Mouse (Mus musculus): ENCODE measurements around the gene P2rx5.

The P2rx5 gene

DNA sequence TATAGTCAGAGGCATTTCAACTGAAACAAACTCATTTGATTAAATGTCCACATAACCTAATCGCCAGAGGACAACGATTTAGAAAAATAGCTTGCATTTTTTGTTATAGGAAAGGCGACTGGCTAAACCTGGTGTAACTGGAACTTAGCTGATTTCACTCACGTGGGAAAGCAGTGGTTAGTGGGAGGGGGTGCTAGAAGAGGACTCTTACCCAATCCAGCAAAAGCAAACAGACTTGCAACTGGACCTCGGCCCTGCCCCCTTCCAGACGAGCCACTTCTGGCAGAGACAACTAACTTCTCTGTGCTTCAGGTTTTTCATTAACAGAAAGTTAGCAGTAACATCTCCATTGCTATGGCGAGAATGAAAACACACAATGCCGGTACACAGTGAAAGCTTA is 15.4 kb downstream of the P2rx5 start:
- peak; percentile 58 for DNase-seq (ENCODE audit: low read depth, low spot score)

- DNase-seq (ENCODE audit: low read depth, low spot score): peak; percentile 25
Measured at GRCm38 (mm10) chr11:73176186-73176585, 16.0 kb downstream of the P2rx5 start.

DNA sequence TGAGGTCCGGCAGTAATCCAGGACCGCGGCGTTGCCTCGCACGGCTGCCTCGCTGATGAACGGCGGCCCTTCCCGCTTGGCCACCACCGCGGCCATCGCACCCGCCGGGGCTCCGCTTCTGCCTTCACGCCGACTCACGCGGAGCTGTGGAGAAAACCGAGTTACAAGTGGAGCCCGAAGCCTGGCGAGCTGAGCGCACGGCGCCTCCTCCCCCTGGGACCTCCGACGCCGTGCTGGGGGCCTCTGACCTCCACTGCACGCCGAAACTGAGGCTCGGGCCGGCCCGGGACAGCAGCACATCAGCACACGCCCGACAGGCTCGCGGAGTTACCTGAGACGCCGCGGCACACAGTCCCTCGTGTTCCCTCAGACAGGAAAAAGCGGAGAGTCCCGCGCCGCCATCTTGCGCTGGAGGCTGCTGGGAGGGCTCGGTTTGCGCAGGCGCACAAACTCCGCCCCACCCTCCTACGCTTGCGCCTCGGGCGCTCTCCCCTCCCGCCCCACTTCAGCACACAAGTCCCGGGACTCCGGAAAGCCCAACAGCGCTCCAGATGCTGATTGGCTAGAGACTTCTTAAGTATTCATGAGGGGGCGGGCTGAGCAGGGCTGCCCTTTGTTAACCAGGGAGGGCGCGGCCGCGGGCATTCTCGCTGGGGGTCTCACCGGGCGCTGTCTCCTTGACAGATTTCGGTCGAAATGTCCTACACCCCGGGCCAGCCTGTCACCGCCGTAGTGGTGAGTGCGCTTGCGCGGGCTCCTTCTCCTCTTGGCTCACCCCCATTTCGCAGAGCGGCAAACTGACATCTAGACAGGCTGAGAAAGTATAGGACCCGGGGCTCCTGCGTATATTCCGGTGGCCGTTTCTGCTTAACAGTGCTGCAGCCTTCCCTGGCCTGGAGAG is 16.6 kb downstream of the P2rx5 start, which contains the start of the genes Emc6 and Tax1bp3:
Emc6 (minus strand) TSS at position 430 of the 901 bp plus-strand sequence.
Tax1bp3 (plus strand) TSS at position 476 of the 901 bp plus-strand sequence.
- DNase-seq (ENCODE audit: low read depth, low spot score): peak; percentile 98

DNA sequence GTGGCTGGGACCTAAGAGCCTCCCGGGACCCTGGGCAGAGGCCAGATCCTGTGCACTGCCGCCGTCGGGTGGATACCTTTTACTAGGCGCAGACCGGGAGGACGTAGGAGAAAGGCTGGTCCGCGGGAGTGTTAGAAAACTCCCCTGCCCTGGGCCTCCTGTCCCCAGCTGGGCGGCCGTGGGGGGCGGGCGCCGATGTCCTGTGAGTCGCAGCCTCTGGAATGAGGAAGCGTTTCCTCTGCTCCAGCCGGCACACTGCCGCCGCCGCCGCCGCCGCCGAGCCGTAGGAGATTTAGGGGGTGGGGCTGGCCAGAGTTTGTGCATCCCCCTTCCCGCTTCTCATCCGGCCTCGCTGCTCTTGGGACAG is 17.3 kb downstream of the P2rx5 start:
- DNase-seq (ENCODE audit: low read depth, low spot score): peak; percentile 90

DNA sequence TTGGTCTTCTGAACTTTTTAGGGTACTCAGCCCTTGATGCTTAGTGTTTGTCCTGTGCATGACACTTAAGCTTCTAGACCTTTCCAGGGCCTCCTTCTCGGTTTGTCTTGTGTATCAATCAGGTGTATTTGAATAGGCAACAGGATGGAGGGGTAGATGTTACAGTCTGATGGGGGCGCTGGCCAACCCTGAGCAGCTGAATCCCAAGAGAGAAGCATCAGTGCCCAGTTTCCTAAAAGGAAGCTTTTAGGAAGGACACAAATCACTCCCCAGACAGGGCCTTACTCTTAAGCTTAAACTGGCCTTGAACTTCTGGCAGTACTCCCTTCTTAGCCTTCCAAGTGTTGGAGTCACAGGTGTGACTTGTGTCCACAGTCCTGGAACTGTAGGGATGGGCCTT is 17.7 kb downstream of the P2rx5 start:
- DNase-seq (ENCODE audit: low read depth, low spot score): peak; percentile 52

- DNase-seq (ENCODE audit: low read depth, low spot score): no peak
Measured at GRCm38 (mm10) chr11:73185872-73186615, 25.8 kb downstream of the P2rx5 start.

DNA sequence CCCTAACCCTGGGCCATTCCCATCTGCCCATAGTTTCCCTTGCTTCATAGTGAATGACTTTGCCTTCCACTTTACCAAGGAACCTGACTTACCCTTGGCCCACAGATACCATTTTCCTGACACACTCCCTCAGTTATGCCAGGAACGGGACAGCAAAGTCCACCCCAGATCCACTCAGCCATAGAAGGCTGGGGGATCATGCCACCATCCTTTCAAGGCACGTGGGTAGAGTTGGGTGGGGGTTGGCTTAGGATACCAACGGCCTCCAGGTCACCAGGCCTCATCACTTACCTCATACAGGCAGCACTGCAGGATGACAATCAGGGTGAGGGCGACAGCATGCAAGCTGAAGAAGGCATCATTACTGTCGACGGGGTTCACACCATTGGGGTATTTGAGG is 27.0 kb downstream of the P2rx5 start:
- no peak for DNase-seq (ENCODE audit: low read depth, low spot score)

- peak; percentile 88 for DNase-seq (ENCODE audit: low read depth, low spot score)
Measured at GRCm38 (mm10) chr11:73193047-73193446, 32.8 kb downstream of the P2rx5 start.

DNA sequence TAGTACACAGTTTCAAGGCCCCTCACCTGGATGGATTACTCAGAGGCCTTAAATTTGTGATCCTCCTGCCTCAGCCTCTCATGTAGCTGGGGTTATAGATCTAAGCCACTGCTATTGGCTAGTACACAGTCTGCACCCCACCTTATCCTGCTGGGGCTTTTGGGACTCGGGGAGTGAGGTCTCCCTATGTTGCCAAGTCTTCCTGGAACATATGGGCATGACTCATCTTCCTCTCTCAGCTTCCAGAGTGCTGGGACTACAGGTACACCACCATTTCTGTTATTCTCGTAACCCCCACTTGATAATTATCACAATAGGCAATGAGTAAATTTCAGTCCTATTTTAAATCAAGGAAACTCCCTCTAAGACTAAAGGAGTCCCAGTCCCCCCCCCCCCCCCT is 34.2 kb downstream of the P2rx5 start:
- no peak for DNase-seq (ENCODE audit: low read depth, low spot score)

DNA sequence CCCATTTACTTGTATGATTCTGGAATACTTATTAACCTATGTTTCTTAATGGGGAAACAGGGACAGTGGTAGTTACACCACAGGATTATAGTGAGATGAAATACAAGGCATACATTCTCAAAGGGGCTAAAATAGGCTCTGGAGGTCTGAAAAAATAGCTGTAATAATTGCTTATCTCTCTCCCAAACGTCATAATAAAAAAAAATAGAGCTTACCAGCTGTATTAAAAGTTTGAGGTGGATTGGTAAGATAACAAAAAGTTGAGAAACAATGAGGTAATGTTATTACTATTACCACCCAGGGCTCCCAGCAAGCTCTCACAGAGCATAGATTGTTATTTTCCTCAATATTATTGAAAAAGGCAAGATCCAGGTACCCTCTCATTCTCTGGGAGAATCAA is 38.0 kb downstream of the P2rx5 start:
- DNase-seq (ENCODE audit: low read depth, low spot score): no peak

- peak; percentile 91 for DNase-seq (ENCODE audit: low read depth, low spot score)
Measured at GRCm38 (mm10) chr11:73198603-73199229, 38.5 kb downstream of the P2rx5 start, which contains the start of gene Ctns. Ctns (minus strand) TSS chr11:73199042.

- DNase-seq (ENCODE audit: low read depth, low spot score): peak; percentile 96
Measured at GRCm38 (mm10) chr11:73199230-73199712, 39.0 kb downstream of the P2rx5 start, which contains the start of gene Shpk. Shpk (plus strand) TSS chr11:73199460.

GRCm38 (mm10) chr11:73199879-73200278 is 39.7 kb downstream of the P2rx5 start:
- DNase-seq (ENCODE audit: low read depth, low spot score): no peak

DNA sequence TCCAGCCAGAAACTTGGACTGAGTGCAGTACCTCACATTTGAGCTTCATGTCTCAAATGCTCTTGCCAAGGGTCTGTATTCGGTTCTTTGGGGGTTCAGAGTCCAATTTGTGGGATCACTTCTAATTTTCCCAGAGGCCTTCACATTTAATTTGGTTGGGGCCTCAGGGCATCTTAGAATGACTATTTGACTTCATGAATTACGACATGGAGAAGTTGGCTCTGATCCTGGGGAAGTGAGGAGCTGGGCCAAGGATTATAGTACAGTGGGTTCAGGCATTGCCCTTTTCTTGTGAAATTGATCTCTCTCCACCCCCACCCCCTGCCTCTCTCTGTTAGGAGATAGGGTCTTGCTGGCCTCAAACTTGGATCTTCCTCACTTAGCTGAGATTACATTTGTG is 40.8 kb downstream of the P2rx5 start:
- peak; percentile 63 for DNase-seq (ENCODE audit: low read depth, low spot score)

- peak; percentile 36 for DNase-seq (ENCODE audit: low read depth, low spot score)
Measured at GRCm38 (mm10) chr11:73201597-73201996, 41.4 kb downstream of the P2rx5 start.

DNA sequence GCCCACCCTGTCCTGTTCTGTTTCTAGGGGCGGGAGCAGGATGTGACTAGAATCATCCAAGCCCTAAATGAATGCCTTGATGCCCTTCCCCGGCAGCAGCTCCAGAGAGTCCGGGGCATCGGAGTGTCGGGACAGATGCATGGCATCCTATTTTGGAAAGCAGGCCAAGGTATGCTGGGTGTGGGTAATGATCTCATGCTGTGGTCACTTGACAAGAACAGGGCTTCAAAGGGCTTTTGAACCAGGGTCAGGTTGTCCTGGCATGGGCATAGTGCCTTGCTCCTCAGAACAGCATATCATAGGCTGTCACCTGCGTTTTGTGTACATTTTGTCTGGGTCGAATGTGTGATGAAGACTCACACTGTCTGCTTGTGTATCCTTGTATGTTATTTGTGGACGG is 43.7 kb downstream of the P2rx5 start:
- no peak for DNase-seq (ENCODE audit: low read depth, low spot score)

DNA sequence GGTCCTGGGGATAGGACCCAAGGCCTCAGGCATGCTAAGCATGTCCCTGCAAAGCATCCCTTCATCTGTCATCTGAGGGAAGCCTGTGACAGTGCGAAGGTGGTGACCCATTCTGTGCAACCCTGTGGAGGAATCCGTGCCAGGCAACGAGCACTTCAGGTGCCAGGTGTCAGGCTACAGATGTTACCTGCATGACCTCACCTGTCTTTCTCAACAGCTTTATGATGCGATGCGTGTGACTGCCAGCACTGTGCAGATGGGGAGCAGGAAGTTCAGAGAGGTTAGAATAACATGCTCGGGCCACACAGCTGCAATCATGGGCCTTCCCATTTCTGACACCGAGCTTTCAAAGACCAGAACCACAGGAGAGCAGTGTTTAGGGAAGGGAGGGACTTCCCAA is 45.0 kb downstream of the P2rx5 start:
- no peak for DNase-seq (ENCODE audit: low read depth, low spot score)

DNA sequence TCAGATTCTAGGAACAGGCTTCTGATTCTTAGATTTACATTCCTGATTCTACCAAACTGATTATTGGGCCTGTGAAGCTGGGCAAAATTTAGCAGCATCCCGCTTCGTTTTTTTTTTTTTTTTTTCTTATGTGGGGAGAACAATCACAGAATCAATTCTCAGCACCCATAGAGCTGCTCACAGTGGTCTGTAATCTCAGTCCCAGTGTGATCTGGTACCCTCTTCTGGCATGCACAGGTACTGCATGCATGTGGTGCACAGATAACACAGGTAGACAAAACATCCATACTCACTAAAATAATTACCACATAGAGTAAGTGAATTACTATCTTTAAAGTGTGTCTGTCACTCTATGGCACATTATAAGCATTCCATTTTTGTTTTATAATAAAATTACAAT is 47.4 kb downstream of the P2rx5 start:
- DNase-seq (ENCODE audit: low read depth, low spot score): peak; percentile 20

GRCm38 (mm10) chr11:73213956-73214355 is 53.7 kb downstream of the P2rx5 start:
- no peak for DNase-seq (ENCODE audit: low read depth, low spot score)

DNA sequence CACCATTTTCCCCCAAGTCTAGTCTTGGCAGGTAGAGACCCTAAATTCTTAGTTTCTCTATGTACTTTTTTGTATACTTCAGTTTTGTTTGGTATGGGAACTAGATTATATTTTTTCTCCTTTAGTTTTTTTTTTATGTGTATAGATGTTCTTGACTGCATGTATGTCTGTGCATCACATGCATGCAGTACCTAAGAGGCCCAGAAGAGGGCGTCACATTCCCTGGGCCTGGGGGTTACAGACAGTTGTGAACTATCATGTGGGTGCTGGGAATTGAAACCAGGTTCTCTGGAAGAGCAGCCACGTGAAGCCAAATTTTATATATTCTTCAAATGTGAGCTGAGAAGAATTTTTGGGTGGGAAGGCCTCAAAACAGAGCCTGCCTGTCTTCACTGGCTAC is 59.5 kb downstream of the P2rx5 start:
- DNase-seq (ENCODE audit: low read depth, low spot score): no peak

GRCm38 (mm10) chr11:73220651-73221050 is 60.4 kb downstream of the P2rx5 start:
- DNase-seq (ENCODE audit: low read depth, low spot score): peak; percentile 65
